Mouse (Mus musculus) MEL-GATA-1-ER (cell line): Measurements from ENCODE around the gene Nf1.

Experiments
- DNase-seq: peaks from one replicate; pipeline ENCODE4 v3.0.0-alpha.2; 2012; ENCODE audit warnings: low read depth; ENCODE audit errors: extremely low read depth

Gene Nf1

DNA sequence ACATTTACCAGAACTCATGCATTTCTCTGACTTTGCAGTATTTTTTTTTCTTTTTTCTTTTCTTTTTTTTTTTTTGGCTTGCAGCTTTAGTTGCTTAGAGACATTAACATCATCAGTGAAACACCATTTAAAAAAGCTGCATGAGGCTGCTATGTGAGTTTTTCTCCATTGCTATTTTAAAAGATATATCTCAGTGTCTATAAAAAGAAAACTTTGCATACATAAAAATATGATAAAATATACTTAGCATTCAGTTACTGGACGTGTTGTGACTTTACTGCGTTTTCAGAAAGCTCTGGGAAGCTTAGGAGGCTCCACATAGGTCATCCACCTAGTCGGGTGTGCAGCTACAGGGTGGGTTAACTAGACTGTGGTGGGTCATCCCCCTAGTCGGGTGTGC, 120.4 kb downstream of the Nf1 start:
- DNase-seq, result no peak

DNA sequence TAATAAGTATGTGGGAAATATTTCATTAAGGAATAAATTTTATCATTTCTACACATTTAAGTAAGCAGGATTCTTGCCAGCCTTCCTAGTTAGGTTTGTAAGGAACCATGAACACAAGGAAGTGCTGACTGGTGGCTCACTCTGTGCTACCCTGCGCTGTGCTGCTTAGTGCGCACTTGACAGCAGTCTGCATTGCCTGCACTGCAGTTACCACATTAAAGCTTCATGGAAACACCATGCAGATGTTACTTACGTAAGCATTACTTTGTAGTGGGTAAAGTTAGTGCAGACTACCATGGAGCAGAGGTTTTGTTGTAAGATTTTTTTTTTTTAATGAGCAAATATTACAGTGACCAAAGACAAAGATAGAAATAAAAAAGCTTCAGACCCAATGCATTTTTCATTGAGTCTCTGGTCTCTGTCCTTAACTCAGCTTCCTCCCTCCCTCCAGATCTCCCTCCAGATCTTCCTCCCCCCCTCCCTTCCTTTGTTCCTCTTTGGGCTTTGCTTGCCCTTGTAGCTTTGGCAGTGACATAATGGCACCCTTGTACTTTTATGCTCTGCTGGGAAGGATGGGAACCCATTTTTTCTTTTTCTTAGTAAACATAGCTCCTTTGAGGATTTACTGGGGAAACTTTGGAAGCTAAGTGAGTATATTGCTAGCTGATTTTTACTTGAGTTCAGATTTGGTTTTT, 121.4 kb downstream of the Nf1 start:
- DNase-seq, result peak; percentile 20

DNA sequence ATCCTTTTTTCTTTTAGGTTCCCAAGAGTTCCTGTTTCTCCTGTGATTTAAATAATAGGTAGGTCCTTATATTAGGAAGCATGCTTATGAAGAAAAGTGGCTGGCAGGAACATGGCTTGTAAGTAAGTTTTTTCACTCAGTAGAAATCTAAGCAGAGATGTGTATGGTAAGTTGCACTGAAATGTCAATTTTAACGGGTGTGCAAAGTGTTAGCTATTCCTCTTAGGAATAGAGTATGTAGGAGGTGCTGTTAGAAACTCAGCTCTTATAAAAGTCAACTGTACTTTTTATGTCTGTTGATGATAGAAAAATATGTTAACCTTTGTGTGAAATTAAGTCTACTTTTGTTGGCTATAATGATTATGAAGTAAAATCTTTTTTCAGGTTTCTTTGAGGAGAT, 128.6 kb downstream of the Nf1 start:
- DNase-seq, result no peak

DNA sequence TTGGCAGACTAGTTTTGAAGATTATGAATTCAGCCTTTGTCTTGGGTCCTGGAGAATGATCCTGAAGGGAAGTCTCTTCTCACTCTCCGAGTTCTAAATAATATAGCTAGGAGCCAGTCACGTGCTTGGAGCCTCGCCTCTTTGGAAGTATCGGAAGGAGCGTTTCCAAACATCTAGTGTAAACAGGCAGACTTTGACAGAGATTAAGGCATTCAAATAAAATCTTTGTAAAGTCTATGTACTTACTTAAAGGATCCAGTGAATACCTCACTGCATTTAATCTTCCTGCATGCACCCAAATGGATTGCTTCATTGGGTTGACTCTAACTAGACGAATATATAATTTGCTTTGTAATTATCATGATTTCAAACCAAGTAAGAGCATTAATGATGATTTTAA, 143.9 kb downstream of the Nf1 start:
- no peak for DNase-seq

DNA sequence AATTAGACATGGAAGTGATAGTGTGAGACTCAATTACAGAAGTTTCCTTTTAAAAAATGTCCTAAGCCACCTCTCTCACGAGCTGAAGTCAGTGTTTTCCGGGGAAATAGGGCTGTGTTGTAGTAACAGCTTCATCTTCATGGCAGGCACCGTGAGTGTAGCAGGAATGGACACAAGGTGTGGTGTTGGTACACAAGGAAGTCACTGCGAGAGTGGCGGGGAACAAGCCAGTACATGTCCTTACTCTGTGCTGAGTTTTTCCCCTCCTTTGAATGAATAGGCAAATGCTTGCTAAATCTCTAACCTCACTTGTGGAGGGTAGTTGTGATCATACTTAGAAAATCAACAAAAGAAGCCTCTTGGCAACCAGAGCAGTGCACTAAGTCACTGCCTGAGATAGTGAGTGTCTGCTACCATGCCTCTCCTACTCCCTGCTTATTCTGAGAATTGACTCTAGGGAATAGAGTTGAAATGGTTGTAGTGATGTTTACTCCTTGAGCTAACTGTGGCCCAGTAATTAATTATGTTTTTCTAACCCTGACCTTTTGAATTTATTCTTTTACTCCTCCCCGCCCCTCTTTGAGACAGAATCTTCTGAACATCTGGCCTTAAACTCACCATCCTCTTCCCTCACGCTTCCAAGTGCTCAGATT, 144.5 kb downstream of the Nf1 start:
- no peak for DNase-seq

DNA sequence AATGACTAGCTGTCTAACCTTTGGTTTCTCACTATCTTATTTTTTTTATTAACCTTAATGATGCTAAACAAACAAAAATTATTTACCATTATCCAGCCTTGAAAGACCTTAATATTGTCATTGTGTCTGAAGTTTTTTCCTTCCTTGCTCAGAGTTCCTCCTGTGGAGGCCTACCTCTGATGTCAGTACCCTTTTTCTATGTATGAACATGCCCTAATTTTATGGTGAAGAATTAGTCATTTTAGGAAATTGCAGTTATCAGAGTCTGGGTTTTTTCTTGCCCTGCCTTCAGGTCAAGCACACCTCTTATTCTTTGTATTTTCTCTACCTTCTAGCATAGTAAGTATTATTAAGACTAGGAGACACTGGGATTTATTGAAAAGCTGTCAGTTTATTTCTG, 145.2 kb downstream of the Nf1 start:
- DNase-seq, result no peak

DNA sequence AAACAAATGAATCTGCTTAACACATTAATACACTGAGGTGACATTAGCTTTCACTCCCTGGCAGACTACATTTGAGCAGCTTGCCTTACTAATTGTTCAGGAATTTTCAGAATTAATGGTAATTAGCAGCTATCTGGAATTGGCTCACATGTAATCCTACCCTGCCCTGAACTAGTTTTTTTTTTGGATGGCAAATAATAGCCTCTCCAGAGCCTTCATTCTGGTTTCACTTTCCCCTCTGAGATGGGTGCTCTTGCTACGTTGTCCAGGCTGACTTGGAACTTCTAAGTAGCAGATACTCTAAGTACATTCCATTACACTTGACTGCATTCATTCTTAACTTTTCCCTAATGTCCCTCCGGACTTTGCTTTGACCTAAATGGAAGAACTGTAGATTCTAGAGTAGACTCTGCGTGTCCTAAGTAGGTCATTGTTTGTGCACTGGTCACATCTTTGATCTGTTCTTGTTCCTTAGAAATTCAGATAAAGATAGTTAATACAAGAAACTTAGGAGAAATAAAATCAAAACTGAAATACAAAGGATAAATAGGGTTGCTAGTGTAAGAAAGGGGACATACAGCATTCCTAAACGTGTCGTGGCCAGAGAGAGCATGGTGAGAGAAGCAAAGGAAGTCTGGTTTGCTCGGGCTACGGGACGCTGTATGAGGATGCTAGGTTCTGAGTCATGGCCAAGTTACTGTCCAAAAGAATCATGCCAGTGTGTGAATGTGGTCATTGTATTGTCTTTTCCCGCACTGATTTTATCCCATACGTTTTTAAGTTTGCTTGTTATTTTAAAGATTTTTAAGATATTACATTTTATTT, 155.7 kb downstream of the Nf1 start:
- no peak for DNase-seq

DNA sequence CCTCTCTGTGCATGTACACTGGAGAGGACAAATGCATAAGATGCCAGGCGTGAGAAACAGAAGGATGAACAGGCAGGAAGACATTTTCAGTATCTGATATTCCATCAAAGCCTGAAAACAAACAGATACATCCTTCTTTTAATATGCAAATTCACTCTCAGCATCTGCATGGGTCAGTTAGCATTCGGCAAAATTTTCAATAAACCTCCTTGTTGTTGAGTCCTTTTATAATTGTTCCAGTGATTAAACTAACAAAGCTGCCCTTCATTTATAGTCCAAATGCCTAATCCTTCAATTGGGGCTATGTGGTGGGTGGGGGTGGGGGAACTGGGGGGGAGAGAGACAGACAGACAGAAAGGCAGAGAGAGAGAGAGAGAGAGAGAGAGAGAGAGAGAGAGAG, 163.4 kb downstream of the Nf1 start:
- DNase-seq, result no peak

DNA sequence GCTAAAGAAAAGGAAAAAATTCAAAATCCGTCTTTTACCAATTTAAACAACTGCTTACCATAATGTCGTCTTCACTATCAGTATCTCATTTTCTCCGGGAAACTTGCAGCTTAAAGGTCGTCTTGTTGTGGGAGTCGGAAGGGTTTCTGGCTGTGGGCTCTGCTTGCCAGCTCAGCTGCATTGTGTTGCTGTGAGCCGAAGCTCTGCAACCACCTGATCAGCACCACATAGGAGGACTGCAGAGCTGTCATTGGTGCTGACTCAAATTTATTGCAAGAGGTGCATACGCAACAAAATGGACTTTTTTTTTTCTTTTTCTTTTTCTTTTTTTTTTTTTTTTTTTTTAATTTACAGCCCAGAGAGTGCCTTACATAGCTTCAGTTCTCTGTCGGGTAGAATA, 164.4 kb downstream of the Nf1 start, which contains the start of gene Omg:
Omg (minus strand) TSS at position 240 of the 400 bp plus-strand sequence.
- no peak for DNase-seq

DNA sequence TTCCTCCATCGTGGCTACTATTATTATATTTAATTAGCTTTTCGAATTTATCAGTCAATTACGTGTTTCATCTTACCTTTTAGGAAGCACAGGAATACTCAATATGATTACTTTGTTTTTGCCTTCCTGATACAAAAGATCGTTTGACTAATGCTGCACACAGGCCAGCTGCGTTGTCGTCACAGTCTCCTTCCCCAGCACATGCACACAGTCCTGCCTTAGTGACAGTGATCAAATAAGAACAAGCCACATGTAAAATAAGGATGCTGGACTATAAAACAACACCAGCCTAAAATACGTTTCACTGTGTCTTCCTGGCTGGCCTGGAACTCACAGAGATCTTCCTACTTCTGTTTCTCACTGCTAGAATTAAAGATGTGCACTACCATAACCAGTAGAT, 165.0 kb downstream of the Nf1 start:
- no peak for DNase-seq

DNA sequence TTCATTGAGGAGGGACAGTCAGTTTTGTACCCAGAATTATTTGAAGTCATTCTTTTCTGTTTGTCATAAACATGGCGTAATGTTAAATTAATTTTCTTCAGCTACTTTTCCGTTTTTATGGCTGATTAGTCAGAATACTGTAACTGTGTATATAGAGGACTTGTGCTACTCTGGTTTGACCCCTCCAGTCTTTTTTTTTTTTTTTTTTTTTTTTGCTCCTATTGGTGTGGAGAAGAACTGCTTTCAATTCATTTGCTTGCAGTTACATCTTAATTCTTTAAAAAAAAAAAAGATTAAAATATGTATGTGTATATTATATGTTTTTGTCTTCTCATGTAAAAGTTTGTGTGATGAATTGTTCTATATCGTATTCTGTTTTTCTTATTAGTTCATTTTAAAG, 172.5 kb downstream of the Nf1 start:
- no peak for DNase-seq

DNA sequence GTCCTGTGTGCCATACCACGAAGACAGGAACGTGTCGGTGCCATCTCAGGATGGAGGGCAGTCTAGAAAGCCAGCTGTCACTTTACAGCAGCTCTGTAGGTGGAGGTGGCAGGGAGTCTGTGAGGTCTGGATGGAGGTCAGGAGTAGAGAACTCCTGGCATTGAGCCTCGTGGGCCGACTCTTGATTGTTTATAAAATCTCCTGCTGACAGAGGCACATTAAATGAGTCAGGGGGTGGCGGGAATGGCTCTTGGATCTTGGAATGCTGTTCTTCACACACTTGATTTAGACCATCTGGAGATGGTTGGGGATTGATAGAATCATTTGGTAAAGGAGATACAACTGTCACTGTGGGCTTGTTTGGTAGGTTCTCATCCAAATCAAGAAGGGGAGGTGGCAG, 175.8 kb downstream of the Nf1 start:
- no peak for DNase-seq

DNA sequence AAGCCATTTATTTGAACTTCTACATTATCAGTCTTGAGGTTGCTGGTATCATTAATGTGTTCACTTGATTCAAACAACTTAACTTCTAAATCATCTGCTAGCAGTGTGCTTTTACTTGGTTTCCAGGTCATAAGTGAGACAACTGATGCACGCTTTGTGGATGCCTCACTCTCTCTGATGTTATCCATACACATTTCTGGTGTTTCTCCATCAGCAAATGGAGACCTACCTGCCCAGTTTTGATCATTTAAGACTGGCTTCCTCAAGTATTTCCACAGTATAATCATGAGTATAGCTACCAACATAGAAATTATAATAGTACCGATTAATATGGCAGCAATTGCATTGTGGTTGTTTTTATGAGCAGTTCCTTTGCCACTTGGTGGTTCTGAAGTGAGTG, 176.3 kb downstream of the Nf1 start:
- DNase-seq, result no peak

DNA sequence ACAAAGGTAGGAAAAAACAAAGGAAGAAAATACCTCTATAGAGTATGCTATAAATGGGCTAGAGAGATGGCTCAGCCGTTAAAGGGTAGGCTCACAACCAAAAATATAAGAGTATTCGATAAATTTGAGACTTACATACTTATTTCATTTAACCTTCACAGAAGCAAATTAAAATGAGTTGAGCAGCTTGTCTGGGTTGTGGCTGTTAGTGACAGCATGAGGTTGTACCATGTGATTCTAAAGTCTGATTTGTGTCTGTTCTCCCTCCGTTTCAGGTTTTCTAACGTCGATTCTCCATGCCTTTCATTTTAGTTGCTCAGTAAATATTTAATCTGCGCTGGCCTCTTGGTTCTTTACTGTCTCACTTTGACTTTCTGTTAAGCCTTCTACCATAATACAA, 179.8 kb downstream of the Nf1 start:
- no peak for DNase-seq

DNA sequence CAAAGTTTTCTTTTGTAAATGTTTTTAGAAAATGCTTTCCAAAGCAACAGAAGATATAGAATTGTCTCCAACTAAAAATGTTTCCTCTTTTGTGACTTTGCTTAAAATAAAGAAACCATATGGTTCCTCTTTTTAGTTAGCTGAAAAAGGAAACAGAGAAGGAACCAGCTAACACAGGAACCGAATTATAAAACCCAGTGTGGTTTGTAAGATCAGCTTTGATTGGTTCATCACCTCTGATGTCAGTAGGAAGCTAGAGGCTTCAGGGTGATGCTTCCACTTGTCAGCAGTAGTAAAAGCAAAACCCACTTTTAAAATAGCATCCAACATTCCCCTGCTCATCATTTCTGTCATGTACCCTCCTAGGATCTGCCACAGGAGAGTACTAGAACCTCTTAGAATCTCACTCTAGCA, 180.4 kb downstream of the Nf1 start:
- DNase-seq, result peak; percentile 96

DNA sequence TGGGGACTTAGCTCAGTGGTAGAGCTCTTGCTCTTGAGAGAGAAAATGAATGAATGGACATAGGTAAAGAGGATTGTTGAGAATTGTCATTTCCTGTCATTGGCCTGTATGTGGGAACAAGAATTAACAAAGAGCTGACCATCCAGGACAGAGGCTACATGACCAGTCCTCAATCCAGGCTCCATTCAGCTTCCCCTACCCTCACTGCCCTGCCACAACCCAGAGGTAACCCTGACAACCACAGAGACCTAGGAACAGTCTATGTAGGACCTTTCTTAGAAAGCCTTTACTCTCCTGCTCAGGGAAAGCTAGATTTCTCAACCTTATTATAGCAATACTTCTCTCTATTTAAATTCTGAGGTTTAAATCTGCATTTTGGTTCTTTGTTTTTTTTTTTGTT, 181.3 kb downstream of the Nf1 start:
- DNase-seq, result no peak

DNA sequence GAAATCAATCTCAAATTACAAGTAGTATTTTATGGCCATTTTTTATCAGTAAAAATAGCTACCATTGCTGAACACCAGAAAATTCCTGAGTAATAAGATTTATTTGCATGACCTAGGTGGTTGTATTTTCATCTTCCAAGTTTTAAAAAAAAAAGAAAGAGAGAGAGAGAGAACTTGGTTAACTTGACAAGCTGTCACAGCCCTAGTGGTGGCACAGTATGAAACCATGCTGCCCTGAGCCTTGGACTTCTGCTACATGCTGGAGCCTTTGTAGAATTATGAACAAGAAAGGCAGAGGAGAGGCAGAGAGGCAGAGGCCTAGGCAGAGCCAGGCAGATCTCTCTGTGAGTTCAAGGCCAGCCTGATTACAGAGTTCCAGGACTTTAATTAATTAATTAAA, 182.4 kb downstream of the Nf1 start:
- no peak for DNase-seq

DNA sequence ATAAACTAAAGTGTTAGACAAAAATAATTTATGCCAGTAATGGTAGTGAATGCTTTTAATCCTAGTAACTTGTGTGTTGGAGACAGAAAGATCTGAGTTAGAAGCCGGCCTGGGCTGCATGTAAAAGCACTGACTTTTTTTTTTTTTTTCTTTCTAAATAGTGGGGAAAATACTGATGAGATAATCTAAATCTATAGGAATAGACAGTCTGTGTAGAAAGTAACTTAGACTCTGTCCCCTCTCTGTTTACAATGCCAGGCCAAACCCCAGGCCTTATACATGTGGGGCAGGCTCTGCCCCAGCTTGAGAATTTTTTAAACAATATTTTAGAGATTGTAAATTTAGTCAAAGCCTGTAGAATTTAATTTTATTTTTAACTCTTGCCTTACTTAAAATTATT, 183.5 kb downstream of the Nf1 start:
- no peak for DNase-seq

DNA sequence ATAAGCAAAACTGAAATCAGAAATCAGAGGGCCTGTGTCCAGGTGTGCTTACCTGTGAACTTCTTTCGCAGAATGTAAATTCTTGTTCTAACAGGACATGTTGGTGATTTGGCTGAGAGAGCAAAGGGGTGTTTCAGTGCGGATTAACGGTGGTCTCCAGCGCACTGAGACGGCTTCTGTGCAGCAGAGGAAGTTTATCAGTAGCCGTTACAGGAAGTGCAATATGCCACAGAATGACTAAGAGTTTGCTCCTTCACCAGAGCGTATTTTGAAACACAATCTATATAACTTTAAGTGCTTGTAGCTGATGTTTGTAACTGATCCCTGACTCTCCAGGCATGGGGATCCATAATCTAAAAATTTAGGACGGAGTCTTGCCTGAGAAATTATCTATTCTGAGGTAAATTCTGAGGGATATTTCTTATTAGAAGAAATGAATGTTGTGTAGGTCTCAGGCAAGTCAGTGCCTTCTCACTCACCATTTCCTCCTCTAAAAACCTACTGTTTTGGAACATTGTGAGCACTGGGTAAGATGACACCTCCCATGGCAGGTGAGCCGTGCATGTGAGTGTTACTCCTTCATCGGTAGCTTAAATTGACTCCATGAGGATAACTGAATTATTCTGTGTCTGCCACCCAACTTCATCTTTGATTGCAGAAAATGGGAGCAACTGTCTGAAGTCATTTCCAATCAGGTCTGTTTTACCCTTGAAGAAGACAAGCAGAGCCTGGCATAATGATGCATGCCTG, 184.2 kb downstream of the Nf1 start, which contains the start of gene Evi2b:
Evi2b (minus strand) TSS at position 203 of the 750 bp plus-strand sequence.
- DNase-seq, result peak; percentile 75

DNA sequence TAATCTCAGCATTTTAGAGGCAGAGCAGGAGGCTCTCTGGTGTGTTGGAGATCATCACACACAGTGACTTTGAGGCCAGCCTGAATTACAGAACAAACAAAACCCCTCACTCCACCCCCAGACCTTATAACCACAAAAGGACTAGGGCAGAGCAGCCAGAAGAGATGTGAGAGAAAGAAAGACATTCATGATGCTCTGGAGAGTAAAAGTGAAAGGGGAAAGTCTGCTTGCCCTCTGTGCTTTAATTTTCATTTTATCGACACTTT, 184.8 kb downstream of the Nf1 start:
- DNase-seq, result no peak

DNA sequence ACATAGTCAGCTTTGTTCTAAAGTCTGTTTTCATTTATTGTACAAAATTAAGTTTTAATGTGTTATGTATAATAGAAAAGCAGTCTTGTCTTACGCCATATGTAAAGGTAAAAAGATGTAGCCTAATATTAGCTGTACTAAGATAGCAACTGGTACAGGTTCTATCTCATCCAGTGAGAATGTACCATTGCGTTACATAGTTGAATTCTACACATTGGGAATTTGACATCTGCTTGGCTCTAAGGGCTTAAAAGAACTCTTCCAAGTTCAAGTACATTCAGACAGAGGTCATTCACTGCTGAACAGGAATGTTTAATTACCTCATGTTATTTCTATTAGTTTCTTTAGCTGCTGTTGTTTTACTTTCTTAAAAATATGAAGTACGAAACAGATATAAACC, 187.1 kb downstream of the Nf1 start:
- DNase-seq, result no peak
